Mouse (Mus musculus) adrenal gland, adult 8-10 months (tissue): ENCODE results near the gene Ppia. TPM values are rescaled to one million over a fixed set of nuclear protein-coding genes. Genes with fewer than 3 reads are reported as not detected.
"Not testable (repeated sequence)": the region's sequence is repeated elsewhere in the genome, so short reads cannot be mapped to it uniquely, and the experiment has no call there.

ENCODE experiments used
- DNase-seq: peaks from one replicate; pipeline ENCODE4 v3.0.0; 2022
- total RNA-seq, 4 experiments: library from RNA; stranded (reverse); gene quantifications; 2 replicates each; pipeline ENCODE4 v1.2.4; 2022

The Ppia gene
- 1,000 to 10,000 TPM; 1,457 to 1,759 (median 1,529) TPM for total RNA-seq

- no peak for DNase-seq
These were observed at the start of gene Ppia for GRCm38 (mm10) chr11:6414751-6415550. Ppia (plus strand) TSS chr11:6415443.

GRCm38 (mm10) chr11:6365885-6366284, 49.4 kb upstream of the Ppia start:
- peak; percentile 62 for DNase-seq

GRCm38 (mm10) chr11:6366434-6366833, 48.8 kb upstream of the Ppia start:
- DNase-seq, result no peak

GRCm38 (mm10) chr11:6367156-6367555, 48.1 kb upstream of the Ppia start:
- DNase-seq, result no peak

- not testable (repeated sequence) for DNase-seq
These were observed 47.3 kb upstream of the Ppia start for GRCm38 (mm10) chr11:6367986-6368385.

- no peak for DNase-seq
These were observed 43.7 kb upstream of the Ppia start for GRCm38 (mm10) chr11:6371376-6372155.

GRCm38 (mm10) chr11:6372784-6373183, 42.5 kb upstream of the Ppia start:
- DNase-seq, result no peak

GRCm38 (mm10) chr11:6380916-6381315, 34.3 kb upstream of the Ppia start:
- DNase-seq, result no peak

GRCm38 (mm10) chr11:6388126-6388725, 27.0 kb upstream of the Ppia start:
- DNase-seq, result no peak

GRCm38 (mm10) chr11:6388726-6389413, 26.4 kb upstream of the Ppia start, which contains the start of gene Zmiz2:
Zmiz2 (plus strand) TSS chr11:6389074.
- peak; percentile 93 for DNase-seq

GRCm38 (mm10) chr11:6389483-6389921, 25.7 kb upstream of the Ppia start:
- DNase-seq, result no peak

- DNase-seq, result no peak
These were observed 24.7 kb upstream of the Ppia start for GRCm38 (mm10) chr11:6390376-6391053.

GRCm38 (mm10) chr11:6391516-6392276, 23.5 kb upstream of the Ppia start:
- no peak for DNase-seq

GRCm38 (mm10) chr11:6392857-6393256, 22.4 kb upstream of the Ppia start:
- DNase-seq, result no peak

GRCm38 (mm10) chr11:6393866-6394265, 21.4 kb upstream of the Ppia start:
- no peak for DNase-seq

- DNase-seq, result no peak
These were observed 19.7 kb upstream of the Ppia start for GRCm38 (mm10) chr11:6395565-6395964.

- DNase-seq, result no peak
These were observed 17.1 kb upstream of the Ppia start for GRCm38 (mm10) chr11:6398141-6398540.

GRCm38 (mm10) chr11:6402515-6403510, 12.4 kb upstream of the Ppia start:
- no peak for DNase-seq

GRCm38 (mm10) chr11:6403830-6404405, 11.3 kb upstream of the Ppia start:
- DNase-seq, result no peak
